Mouse (Mus musculus) limb, embryonic 15.5 days (tissue): Measurements from ENCODE around the gene Gm128. TPM values are rescaled to one million over a fixed set of nuclear protein-coding genes. Genes with fewer than 3 reads are reported as not detected.

Experiments
- ATAC-seq: fragments of 200-750 bp; cut with Nextera tagmentation; 2 replicates; pipeline ENCODE4 v1.8.0; 2017; ENCODE audit warnings: low read depth, moderate TSS enrichment; ENCODE audit not compliant: insufficient number of reproducible peaks, low FRiP score, low TSS enrichment
- H3K27ac ChIP-seq: fragments of 300-500 bp; sonication (generic); 2 replicates; pipeline ENCODE4 v1.5.1; 2015; ENCODE audit warnings: moderate library complexity, mild to moderate bottlenecking, inconsistent platforms
- H3K27me3 ChIP-seq: fragments of 300-500 bp; sonication (generic); 2 replicates; pipeline ENCODE4 v1.6.1; 2015; ENCODE audit warnings: inconsistent platforms
- H3K36me3 ChIP-seq: fragments of 300-500 bp; sonication (generic); 2 replicates; pipeline ENCODE4 v1.6.1; 2015; ENCODE audit warnings: inconsistent platforms
- H3K4me1 ChIP-seq: fragments of 300-500 bp; sonication (generic); 2 replicates; pipeline ENCODE4 v1.6.1; 2015; ENCODE audit warnings: inconsistent platforms
- H3K4me2 ChIP-seq: fragments of 300-500 bp; sonication (generic); 2 replicates; pipeline ENCODE4 v1.6.1; 2015; ENCODE audit warnings: mild to moderate bottlenecking, inconsistent platforms
- H3K4me3 ChIP-seq: fragments of 300-500 bp; sonication (generic); 2 replicates; pipeline ENCODE4 v1.5.1; 2015; ENCODE audit warnings: mild to moderate bottlenecking, inconsistent platforms
- H3K9ac ChIP-seq: fragments of 300-500 bp; sonication (generic); 2 replicates; pipeline ENCODE4 v1.6.1; 2015; ENCODE audit warnings: inconsistent platforms
- H3K9me3 ChIP-seq: fragments of 300-500 bp; sonication (generic); 2 replicates; pipeline ENCODE4 v1.6.1; 2016; ENCODE audit warnings: inconsistent platforms
- WGBS: fragments of 180-500 bp; shearing (Covaris S2); methylation state at CpG from one replicate; pipeline ENCODE4 v1.1.7; 2015; 5-methylcytosine and 5-hydroxymethylcytosine counted together
- polyA plus RNA-seq: library from polyadenylated mRNA; unstranded; fragments of >200 nt; fragmentation: Nextera tagmentation; extraction: Ambion mirVana; gene quantifications from 2 replicates; pipeline ENCODE4 v1.2.1, GENCODE M21; 2015

Gm128 gene
- polyA plus RNA-seq, 1 experiment from 2014 or later, result 0.76 TPM

DNA sequence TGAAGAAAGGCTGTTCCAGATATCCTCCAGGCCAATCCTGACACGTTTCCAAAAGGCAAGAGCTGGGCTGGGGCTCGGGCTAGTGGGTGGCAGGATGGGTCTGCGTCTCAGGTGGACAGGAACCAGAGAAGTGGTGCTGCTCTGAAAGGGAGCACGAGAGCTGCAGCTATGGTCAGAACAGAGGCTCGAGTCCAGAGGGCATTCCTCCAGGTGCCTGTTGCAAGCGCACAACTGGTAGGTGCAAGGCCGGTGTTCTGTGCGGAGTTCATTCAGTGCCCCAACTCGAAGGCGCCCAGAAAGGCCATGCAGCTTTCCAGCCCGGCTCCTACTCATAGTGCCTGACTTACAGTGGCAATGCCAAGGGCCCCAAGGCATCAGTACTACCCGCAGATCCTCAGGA is 1.4 kb downstream of the Gm128 start:
- H3K27ac ChIP-seq, result no peak overlapping the region
- H3K9me3 ChIP-seq, result no peaks in the 10 kb centered on the region
- no peak overlapping the region for H3K4me2 ChIP-seq
- H3K27me3 ChIP-seq, result no peaks in the 10 kb centered on the region
- H3K4me3 ChIP-seq, result no peak overlapping the region
- H3K36me3 ChIP-seq, result peaks cover 37% of the 10 kb centered on the region
- H3K9ac ChIP-seq, result no peak overlapping the region
- no peak for ATAC-seq
- 83% methylated on average over 12 of the region's 12 CpGs for WGBS
- H3K4me1 ChIP-seq, result peaks cover 6% of the 10 kb centered on the region; the same call in 1 of the 2 replicates

- no peaks in the 10 kb centered on the region for H3K9me3 ChIP-seq
- H3K4me3 ChIP-seq, result no peak overlapping the region
- peaks cover 46% of the 10 kb centered on the region for H3K36me3 ChIP-seq
Observed at GRCm38 (mm10) chr3:95239022-95239421, 2.4 kb downstream of the Gm128 start.

DNA sequence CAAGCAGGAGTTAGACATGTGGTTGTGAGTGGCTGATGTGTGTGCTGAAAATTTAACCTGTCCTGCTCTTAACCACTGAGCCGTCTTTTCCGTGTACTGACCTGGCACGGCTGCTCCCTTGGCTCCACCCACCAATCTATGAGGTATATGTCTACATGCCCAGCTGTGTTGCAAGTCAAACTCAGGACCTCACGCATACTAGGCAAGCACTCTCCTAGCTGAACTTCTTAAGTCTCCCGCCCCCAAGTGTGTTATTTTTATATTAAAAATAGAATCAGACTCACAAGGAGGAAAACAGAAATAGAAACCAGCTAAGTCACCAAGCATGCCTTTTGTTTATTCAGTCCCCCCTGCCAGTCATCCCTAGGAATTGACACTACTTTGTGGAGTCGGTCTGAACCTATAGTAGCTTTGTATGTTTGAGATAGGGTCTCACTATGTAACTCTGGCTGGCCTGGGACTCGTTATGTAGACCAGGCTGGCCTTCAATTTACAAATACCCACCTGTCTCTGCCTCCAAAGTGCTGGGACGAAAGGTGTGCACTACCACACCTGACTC is 3.8 kb downstream of the Gm128 start:
- H3K36me3 ChIP-seq, result peaks cover 59% of the 10 kb centered on the region
- no peaks in the 10 kb centered on the region for H3K27me3 ChIP-seq
- no peak overlapping the region for H3K9ac ChIP-seq
- no peak for ATAC-seq
- H3K4me2 ChIP-seq, result no peak overlapping the region
- peaks cover 6% of the 10 kb centered on the region; the same call in 1 of the 2 replicates for H3K4me1 ChIP-seq
- no peaks in the 10 kb centered on the region for H3K9me3 ChIP-seq
- WGBS, result 83% methylated on average over 8 of the region's 8 CpGs
- H3K4me3 ChIP-seq, result no peak overlapping the region
- H3K27ac ChIP-seq, result no peak overlapping the region

More at GRCm38 (mm10) chr3:95239022-95239421, 2.4 kb downstream of the Gm128 start:
- H3K27me3 ChIP-seq, result no peaks in the 10 kb centered on the region
- H3K27ac ChIP-seq, result no peak overlapping the region
- no peak for ATAC-seq
- no peak overlapping the region for H3K4me2 ChIP-seq
- 88% methylated on average over 6 of the region's 6 CpGs for WGBS
- no peak overlapping the region for H3K9ac ChIP-seq
- peaks cover 6% of the 10 kb centered on the region; the same call in 1 of the 2 replicates for H3K4me1 ChIP-seq

GRCm38 (mm10) chr3:95235386-95236301 is 5.8 kb downstream of the Gm128 start:
- Histone ChIP-seq H3K27ac (no peak overlapping the region), H3K9me3 (no peaks in the 10 kb centered on the region)
- 77% methylated on average over 23 of the region's 23 CpGs for WGBS

DNA sequence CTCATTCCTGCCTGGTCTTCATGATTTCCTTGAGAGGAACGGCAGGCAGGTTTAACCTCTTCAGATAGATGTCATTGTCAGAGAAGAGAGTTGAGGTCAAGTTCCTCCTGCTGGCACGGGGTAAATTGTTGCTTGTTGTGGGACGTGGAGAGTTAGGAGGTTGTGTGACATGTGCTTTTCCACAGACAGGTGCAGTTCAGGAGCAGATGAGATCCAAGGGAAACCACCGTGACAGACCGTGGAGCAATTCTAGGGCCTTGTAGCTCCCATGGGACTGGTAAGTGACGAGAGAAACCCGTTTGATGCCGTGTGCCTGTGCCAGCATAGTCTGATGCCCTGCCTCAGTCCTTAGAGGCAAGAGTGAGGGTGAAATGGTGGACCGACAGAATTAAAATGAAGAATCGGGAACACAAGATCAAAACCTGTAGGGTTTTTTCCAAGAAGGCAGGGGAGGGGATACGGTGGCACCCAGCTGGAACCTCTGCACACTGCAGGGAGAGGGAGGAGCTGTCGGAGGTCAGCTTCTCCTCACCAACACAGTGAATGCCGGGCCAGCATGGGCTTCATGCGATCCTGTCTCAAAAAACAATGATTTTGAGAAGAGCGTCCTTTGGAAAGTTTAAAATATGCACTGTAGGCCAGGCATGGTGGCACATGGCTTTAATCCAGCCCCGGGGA is 8.0 kb downstream of the Gm128 start:
- H3K9me3 ChIP-seq, result no peaks in the 10 kb centered on the region
- no peak overlapping the region for H3K9ac ChIP-seq
- H3K27me3 ChIP-seq, result no peaks in the 10 kb centered on the region
- ATAC-seq, result no peak
- peaks cover 24% of the 10 kb centered on the region for H3K4me1 ChIP-seq
- 79% methylated on average over 16 of the region's 16 CpGs for WGBS
- H3K27ac ChIP-seq, result no peak overlapping the region
- no peak overlapping the region for H3K4me2 ChIP-seq
- peaks cover 72% of the 10 kb centered on the region for H3K36me3 ChIP-seq
- H3K4me3 ChIP-seq, result no peak overlapping the region

More at GRCm38 (mm10) chr3:95235386-95236301, 5.8 kb downstream of the Gm128 start:
- H3K4me1 ChIP-seq, result peaks cover 17% of the 10 kb centered on the region
- peaks cover 72% of the 10 kb centered on the region for H3K36me3 ChIP-seq
- H3K27me3 ChIP-seq, result no peaks in the 10 kb centered on the region
- no peak overlapping the region for H3K4me3 ChIP-seq
- no peak overlapping the region for H3K9ac ChIP-seq
- ATAC-seq, result no peak
- no peak overlapping the region for H3K4me2 ChIP-seq

DNA sequence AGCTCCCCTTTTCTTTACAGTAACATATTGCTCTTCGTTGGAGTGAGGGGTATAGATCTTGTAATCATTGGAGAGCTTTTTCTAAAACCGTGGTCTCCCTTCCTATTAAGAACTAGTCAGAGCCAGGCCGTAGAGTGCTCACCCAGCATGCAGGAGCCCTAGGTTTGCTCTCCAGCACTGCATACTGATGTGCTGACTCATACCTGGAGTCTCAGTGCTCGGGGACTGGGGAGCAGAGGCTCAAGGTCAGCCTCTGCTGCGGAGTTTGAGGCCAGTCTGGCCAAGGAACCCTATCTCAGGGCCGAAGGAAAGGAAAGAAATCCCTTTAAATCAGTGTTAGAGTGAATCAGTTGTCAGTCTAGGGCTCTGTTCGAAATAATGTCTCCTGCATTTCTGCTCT is 8.6 kb downstream of the Gm128 start:
- Histone ChIP-seq H3K4me2 (no peak overlapping the region), H3K4me3 (no peak overlapping the region)
- 86% methylated on average over 7 of the region's 7 CpGs for WGBS

GRCm38 (mm10) chr3:95231298-95232221 is 9.8 kb downstream of the Gm128 start, which contains the start of gene Mllt11:
Gene Mllt11 (minus strand): TSS chr3:95232171.
- peak within 1 kb of the TSS; percentile 90 for H3K4me3 ChIP-seq
- peak within 1 kb of the TSS; percentile 97 for H3K27ac ChIP-seq
- peaks cover 33% of the 10 kb centered on the region for H3K4me1 ChIP-seq

More for the DNA sequence above, 8.6 kb downstream of the Gm128 start:
- no peaks in the 10 kb centered on the region for H3K9me3 ChIP-seq
- H3K27ac ChIP-seq, result no peak overlapping the region
- H3K9ac ChIP-seq, result no peak overlapping the region
- H3K36me3 ChIP-seq, result peaks cover 65% of the 10 kb centered on the region
- H3K27me3 ChIP-seq, result no peaks in the 10 kb centered on the region
- H3K4me1 ChIP-seq, result peaks cover 24% of the 10 kb centered on the region
- ATAC-seq, result no peak

GRCm38 (mm10) chr3:95230495-95231297 is 10.7 kb downstream of the Gm128 start:
- Histone ChIP-seq H3K27me3 (no peaks in the 10 kb centered on the region), H3K36me3 (peaks cover 45% of the 10 kb centered on the region), H3K9ac (0 out of 2 replicates have a peak overlapping the region, but pooled peaks have one; percentile 18), H3K4me1 (peaks cover 33% of the 10 kb centered on the region), H3K4me2 (peak overlapping the region; percentile 64), H3K4me3 (peak overlapping the region; percentile 90), H3K27ac (peak overlapping the region; percentile 97), H3K9me3 (no peaks in the 10 kb centered on the region)
- ATAC-seq, result no peak
- WGBS, result 50% methylated on average over 8 of the region's 8 CpGs

More at GRCm38 (mm10) chr3:95231298-95232221, 9.8 kb downstream of the Gm128 start, which contains the start of gene Mllt11:
- Histone ChIP-seq H3K9ac (no peak within 1 kb of the TSS), H3K27me3 (no peaks in the 10 kb centered on the region), H3K9me3 (no peaks in the 10 kb centered on the region), H3K4me2 (peak within 1 kb of the TSS; percentile 64), H3K36me3 (peaks cover 53% of the 10 kb centered on the region)
- WGBS, result 57% methylated on average over 13 of the region's 13 CpGs
- ATAC-seq, result no peak

DNA sequence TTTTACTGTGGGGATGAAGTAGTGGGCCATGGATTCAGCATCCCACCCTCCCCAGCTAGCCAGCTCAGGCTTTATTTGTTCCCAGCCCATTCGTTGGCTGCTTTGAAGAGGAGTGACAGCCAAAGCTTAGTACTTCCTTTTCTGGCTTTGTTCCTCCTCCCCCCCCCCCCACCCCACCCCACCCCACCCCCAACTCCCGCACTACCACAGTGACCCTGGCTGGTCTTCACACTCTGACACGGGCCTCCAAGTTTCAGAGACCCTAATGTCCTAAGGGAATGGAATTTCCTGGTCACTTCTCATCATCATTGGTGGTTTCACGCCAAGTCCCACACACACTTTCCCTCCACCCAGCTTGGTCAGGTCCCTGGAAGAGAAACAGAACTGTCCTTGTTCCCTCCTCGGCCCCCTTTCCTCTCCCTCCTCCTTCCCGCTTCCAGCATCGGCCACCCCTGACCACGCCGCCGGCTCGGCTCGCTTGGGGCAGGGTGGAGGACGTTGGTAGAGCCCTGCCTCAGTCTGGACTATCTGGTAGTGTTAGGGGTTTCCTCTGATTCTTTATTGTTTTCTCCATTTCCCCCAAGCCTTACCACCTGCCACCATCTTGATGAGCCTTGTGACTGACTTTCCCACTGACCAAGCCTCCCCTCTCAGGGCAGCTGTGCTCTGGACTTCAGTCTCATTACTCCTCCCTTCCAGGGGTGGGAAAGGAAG is 11.5 kb downstream of the Gm128 start:
- Histone ChIP-seq H3K27ac (peak overlapping the region; percentile 97), H3K9me3 (no peaks in the 10 kb centered on the region), H3K9ac (peak overlapping the region; percentile 94), H3K4me1 (peaks cover 33% of the 10 kb centered on the region), H3K36me3 (peaks cover 44% of the 10 kb centered on the region), H3K4me2 (peak overlapping the region; percentile 64), H3K4me3 (peak overlapping the region; percentile 90), H3K27me3 (no peaks in the 10 kb centered on the region)
- peak; percentile 55 for ATAC-seq
- WGBS, result under 1% methylated on average over 13 of the region's 13 CpGs
